Mouse (Mus musculus): ENCODE results near the gene Hnrnpul2.
"Not testable (repeated sequence)": the region's sequence is repeated elsewhere in the genome, so short reads cannot be mapped to it uniquely, and the experiment has no call there.

Gene Hnrnpul2

DNA sequence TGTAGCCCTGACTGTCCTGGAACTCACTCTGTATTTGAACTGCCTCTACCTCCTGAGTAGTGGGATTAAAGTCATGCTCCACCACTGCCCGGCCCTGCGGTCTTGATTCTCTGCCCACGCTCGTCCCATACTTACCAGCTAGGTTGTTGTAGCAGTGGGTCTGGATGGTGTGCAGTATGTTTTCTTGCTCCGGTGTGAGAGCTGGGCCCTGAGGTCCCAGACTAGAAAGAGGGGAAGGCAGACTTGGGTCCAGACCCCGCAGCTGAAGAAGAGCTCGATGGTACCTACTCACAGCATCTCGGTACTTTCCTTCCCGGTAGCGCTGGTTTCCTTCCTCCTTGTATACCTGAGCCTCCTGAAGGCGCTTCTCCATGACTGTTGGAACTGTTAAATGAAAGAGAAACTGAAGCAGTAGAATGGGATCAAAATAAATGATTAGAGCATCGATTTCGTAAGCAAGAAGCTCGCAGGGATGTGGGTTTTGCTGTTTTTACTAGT is 1.5 kb upstream of the Hnrnpul2 start:
- in situ Hi-C loops (cut with MboI), result no loop called here

DNA sequence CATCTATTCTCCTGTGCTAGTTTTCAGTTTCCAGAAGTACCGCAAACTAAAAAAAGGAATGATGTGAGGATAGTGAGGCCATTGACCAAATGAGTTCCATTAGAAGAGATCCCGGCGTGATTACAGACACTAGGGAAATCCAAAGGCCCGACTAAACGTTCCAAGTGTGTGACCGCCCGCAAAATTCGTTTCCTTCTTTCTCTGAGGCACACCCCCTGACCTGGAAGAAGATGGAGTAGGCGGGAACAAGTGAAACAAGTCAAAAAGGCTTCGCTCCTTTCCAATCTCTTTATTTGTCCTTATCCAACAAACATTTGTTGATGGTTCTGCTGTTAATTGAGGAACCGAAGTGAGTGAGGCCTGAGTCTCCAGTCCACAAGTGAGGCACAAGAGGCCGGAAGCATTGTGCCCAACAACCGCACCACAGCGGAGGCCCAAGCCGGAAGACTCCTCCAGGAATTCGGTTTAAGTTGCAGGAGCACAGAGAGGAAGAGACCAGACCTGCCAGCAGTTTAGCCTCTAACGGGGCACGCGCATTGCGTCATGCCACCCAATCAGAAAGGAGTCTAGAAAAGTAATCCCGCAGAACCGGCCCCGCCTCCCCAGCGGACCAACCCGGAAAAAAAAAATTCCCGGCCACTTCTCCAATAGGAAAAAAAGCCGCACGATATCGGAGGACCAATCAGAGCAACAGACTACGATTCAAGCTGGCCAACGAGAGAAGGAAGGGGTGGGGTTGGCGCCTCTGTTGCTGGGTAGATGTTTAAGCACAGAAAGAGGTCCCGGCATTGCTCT is 812 bp upstream of the Hnrnpul2 start, which contains the start of gene Ttc9c:
Gene Ttc9c, minus strand, starts transcription at position 533 of the 795 bp plus-strand sequence.
- in situ Hi-C loops (cut with MboI), result no loop called here

DNA sequence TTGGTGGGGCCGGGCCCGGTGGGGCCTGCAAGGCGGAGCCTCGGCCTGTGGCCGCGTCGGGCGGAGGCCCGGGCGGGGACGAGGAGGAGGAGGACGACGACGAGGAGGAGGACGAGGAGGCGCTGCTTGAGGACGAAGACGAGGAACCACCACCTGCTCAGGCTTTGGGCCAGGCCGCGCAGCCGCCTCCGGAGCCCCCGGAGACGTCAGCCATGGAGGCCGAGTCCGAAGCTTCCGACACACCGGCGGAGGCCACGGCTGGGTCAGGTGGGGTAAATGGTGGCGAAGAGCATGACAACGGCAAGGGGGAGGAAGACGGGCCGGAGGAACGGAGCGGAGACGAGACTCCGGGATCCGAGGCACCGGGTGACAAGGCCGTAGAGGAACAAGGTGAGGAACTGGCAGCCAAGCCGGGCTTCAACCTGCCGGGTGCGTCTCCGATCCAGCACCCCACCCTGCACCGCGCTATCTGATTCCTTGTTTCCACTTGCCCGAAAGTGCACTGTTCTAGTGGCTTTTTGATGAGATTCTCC is 680 bp downstream of the Hnrnpul2 start:
- in situ Hi-C loops (cut with MboI), result no loop called here

DNA sequence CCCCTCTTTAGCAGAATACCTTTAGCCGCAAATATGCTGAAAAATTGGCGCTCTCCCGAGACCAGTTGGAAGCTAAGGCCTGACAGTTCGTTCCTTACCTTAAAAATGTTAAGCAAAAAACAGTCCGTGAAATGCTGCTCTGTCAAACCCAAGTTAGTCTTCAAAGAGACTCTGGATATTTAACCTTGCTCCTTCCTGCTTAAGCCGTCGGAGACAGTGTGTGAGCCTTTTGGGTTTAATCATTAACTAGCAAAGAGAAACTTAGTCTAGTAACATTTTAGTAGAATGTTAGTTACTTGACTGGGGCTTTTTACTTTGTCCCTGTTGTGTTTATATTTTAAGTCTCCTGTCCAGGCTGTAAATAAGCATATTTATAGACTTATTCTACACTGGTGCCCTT is 1.3 kb downstream of the Hnrnpul2 start:
- in situ Hi-C loops (cut with MboI), result no loop called here

DNA sequence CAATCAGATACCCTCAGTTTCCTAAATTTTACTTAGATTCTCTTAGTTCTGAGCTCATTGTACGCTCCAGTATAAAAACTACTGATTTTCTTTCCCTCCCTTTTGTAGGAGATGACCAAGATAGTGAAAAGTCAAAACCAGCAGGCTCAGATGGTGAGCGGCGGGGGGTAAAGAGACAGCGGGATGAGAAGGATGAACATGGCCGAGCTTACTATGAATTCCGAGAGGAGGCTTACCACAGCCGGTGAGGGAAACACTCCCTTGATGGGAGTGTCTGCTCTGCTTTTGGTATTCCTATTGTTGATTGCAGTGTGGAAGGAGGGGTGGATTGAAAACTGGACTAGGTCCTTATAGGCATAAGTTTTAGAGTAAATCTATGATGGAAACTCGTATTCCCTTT is 2.9 kb downstream of the Hnrnpul2 start:
- in situ Hi-C loops (cut with MboI), result no loop called here

DNA sequence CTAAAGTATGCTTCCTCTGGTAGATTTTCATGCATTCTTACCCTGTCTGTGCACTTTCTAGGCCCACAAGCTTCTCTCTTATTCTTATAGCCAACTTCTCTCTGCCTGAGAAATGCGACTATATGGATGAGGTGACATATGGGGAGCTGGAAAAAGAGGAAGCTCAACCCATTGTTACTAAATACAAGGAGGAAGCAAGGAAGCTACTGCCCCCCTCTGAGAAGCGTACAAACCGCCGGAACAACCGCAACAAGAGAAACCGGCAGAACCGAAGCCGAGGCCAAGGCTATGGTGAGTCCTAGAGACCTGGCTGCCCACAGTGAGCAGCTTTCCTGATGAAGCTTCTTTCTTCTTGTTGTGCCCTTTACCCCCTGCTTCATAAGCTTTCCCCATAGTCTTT is 9.8 kb downstream of the Hnrnpul2 start, which contains the start of gene AC129217.1:
Gene AC129217.1, plus strand, starts transcription at position 114 of the 400 bp plus-strand sequence.
- in situ Hi-C loops (cut with MboI), result no loop called here

DNA sequence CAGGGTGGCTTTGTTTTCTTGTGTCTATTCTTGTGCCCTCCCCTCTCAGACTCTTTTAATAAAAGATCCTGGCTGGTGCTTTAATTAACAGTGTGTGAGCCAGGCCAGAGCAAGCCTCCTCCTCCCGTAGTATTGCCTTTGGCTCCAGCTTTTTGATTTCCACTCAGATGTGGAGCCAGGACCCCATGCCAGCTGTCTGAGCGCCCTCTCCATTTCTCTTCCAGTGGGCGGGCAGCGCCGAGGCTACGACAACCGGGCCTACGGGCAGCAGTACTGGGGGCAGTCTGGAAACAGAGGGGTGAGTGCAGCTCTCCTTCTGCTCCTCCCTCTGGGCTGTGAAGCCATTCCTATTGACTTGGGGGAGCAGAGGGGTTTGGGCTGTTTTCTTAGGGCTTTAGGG is 10.9 kb downstream of the Hnrnpul2 start:
- in situ Hi-C loops (cut with MboI), result no loop called here

DNA sequence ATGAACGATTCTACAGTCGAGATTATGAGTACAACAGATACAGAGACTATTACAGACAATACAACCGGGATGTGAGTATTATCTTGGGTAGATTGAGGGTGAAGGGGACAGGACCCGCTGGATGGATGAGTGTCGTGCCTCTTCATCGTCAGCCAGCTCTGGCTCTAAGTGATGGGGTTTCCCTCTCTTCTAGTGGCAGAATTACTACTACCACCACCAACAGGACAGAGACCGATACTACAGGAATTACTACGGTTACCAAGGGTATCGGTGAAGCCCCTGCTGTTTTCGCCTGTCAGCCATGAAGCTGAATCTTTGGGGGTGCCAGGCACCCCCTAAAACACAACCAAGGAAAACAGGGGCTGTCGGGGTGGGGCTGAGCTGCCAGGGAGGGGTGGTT is 11.5 kb downstream of the Hnrnpul2 start:
- in situ Hi-C loops (cut with MboI), result no loop called here

DNA sequence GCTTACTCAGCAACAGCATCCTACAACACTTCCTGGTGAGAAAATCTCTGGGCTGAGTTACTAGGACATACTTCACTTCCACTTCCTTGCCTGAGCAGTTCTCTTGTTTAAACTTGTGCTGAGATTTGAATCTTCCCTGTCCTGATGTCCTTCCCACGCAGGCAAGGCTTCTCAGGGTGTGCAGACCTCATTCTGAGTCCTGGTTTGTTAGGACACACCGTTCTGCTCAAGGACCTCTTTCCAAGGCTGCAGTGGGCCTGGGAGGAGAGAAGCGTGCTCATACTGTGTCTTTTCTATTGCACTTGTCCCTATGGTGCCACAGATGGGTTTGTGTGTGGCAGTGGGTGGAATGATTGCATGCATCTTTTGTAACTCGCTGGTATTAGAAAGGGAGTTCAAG is 13.2 kb downstream of the Hnrnpul2 start:
- in situ Hi-C loops (cut with MboI), result no loop called here

DNA sequence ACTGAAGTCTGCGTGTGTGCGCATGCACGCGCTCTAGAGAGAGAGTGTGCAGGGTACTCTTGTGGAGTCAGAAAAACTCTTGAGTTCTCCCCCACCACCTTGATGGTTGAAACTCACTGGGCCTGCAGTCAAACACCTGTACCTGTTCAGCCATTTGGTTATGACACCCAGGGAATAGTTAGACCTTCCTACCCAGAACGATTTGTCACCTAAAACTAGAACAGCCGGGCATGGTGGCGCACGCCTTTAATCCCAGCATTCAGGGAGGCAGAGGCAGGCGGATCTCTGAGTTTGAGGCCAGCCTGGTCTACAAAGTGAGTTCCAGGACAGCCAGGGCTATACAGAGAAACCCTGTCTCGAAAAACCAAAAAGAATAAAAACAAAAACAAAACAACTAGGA is 16.5 kb downstream of the Hnrnpul2 start:
- in situ Hi-C loops (cut with MboI), result not testable (repeated sequence)

DNA sequence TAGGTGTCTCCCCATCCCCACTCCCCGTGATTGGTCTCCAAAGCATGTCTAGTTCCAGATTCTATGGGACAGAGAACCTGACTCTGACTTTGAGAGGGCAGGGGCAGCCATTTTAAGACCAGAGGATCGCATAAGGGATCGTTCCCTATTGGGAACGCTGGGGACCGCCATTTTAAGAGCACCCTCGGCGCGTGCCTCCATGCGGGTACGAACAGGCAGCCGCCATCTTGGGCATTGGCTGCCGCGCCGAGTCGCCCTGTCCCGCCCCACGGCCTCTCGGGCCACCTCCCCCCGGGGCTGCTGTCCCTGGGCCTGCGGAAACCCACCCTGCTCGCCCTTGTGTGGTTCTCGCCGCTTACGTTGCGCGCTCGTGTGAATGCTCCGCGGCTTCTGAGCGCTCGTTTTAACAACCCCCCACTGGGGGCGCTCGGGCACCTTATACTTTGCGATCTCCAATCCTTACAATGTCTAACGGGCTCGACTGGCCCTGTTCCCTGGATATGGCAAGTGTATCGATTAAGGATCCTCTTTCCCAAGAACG is 17.5 kb downstream of the Hnrnpul2 start, which contains the start of gene Bscl2:
Gene Bscl2, plus strand, starts transcription at position 217 of the 541 bp plus-strand sequence.
- in situ Hi-C loops (cut with MboI), result no loop called here

DNA sequence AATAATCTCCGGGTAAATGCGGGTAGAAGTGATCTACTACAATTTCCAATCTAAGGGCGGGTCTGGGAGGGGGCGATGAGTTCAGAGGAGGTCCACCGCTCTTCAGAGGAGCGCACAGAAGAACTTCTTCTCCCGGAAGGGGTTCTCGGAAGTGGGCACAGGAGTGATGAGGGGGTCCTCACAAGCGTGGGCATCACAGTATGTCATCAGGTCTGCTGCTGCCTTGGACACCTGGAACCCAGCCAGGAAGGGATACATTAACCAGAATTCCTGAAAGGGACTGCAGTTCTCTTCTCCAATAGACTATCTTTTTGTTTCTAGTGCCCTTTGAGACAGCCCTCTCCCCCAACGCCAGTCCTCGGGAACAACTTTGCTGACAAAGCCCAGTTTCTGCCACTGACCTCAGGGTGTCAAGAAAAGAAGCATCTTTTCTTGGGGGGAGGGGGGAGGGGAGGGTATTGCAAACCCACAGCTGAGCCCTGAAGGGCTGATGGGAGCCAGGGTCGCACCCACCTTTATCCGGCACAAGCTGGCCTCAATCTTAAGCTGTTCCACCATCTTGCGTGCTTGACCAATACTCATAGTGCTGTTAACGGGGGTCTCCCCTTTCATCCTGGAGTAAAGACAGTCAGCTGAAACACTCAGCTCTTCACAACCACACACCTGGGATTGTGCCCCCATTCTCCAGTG is 18.4 kb downstream of the Hnrnpul2 start:
- in situ Hi-C loops (cut with MboI), result no loop called here

DNA sequence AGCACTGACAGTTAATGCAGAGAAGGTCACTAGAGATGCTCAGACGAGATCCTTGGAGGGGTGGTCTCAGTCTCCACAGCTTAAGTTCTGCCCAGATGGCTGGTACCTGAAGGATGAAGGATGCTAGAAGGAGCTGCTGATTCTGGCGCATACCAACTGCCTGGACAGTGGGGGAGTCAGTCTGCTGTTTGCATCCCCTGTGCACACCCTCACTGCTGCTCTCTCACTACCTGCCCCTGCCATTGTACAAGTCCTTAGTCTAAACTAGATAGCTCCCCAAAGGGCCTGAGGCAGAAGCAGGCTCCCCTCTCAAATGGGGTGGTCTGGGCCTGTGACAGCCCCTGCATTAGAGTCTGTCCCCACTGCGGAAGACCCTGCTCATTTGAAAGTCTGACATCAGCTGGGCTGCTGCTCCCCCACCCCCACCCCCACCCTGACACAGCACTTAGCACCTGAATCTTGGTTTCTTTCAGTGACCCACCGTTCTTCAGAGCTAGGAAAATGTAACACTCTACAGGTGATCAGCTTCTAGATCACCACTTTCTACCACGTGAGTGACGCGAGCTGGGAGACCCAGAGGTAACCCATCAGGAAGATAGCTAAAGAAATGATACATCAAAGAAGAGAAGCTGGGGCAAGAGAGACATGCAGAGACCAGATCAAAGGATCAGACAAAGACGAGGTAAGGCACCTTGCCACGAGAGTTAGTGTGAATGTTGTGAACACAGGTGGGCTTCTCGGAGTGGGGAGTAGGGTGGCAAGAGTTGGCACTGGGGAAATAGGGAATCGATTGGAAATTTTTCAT is 19.5 kb downstream of the Hnrnpul2 start, which contains the start of gene Gng3:
Gene Gng3, minus strand, starts transcription at position 92 of the 805 bp plus-strand sequence.
- in situ Hi-C loops (cut with MboI), result no loop called here

DNA sequence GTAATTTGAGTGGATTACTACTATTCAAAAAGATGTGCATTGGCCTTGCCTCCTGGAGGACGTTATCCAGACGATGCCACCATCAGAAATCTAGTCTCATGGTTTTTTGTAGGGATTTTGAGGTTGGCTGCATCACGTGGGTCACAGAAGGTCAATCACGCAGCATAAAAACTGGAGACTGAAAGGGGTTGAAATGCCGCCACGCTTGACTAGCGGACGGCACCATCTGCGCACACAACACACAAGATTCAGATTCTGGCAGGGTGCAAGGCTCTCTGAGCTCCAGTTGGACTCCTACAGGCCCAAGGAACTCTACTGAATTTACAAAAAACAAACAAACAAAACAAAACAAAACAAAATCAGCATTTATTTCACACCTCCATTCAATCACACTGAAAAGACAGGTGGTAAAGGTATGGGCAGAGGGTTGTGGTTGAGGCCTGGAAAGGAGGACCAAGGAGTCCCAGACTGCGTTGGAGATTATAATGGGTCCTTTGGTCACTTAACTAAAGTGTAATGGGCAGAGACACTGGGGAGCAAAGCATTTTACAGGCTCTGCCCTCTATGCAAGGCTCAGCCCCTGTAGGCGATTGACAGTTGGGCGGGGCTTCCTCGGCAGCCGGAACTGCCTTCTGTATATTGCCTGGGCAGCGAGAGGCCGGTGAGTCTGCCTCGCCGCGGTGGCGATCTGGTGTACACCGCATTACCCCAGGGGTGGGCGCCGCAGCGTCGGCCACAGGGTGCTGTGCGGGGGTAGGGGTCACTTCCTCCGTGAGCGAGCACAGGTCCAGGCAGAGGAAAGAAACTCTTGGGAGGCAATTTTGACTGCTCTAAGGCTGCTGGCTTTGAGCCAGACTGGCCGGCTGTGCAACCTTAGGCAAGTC is 20.3 kb downstream of the Hnrnpul2 start:
- in situ Hi-C loops (cut with MboI), result no loop called here

DNA sequence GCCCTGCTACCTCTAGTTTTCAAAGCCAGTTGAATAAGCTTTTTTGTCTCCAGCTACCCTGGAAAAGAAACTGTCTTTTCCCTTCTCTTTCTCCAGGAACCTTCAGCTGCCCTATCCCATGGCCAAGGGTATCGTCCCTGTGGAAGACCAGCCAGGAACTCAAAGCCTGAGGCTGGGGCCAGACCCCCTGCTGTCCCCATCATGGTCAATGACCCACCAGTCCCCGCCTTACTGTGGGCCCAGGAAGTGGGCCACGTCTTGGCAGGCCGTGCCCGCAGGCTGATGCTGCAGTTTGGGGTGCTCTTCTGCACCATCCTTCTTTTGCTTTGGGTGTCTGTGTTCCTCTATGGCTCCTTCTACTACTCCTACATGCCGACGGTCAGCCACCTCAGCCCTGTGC is 21.2 kb downstream of the Hnrnpul2 start:
- in situ Hi-C loops (cut with MboI), result no loop called here

DNA sequence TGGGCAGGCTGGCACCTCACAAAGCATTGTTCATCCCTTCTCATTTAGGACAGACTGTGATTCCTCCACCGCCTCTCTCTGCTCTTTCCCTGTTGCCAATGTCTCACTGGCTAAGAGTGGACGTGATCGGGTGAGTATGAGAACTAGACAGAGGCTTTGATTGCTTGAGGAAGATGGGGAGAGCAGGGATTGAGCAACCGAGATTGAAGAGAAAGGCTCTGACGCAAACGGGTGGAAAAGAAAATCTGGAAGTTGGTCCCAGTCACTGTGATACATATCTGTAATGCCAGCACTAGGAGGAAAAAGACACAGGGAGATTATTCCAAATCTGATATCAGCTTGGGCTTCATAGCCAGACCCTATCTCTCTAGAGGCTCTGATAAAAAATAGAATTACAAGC is 23.2 kb downstream of the Hnrnpul2 start:
- in situ Hi-C loops (cut with MboI), result no loop called here

DNA sequence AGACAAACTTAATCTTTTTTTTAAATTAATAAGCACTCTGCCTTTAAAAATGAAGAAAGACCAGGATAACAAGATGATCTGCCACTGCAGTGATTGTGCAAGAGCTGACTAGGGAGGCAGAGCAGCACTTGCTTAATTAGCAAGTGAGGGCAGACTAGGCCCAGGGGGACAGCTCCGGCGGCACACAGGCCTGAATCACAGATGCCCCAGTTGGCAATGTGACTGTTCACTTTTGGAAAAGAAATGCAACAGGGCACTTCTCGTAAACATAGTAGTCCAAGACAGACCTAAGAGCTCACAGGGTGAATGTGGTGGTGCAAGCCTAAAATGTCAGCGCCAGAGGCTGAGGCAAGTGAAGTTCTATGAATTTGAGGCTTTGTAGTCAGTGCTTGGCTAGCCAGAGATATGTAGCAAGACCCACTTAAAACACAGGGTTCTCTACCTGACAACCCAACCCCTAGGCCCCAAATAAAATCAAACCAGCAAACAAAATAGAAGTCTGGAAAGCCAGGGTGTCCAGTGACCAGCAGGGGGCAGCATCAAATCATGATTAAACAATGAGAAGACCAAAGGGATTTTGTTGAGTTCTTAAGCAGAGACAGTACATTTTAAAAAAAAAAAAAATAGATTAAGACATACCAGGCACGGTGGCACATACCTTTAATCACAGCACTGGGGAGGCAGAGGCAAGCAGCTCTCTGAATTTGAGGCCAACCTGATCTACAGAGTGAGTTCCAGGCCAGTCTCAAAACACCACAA is 24.7 kb downstream of the Hnrnpul2 start:
- in situ Hi-C loops (cut with MboI), result no loop called here

DNA sequence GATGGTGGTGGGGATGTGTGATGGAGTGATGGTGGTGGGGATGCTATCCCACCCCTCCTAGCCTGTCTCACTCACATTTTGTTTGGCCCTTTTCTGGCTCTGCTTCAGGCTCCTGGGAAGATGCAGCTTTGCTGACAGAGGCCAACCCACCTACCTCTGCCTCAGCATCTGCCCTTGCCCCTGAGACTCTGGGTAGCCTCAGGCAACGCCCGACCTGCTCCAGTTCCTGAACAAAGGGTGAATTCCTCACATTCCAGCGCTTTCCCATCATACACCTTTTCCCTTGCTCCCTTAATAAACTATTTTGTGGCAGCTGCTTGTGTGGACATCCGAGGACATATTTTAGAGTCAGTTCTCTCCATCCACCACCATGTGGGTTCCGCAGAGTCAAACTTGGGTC is 28.5 kb downstream of the Hnrnpul2 start:
- in situ Hi-C loops (cut with MboI), result no loop called here

DNA sequence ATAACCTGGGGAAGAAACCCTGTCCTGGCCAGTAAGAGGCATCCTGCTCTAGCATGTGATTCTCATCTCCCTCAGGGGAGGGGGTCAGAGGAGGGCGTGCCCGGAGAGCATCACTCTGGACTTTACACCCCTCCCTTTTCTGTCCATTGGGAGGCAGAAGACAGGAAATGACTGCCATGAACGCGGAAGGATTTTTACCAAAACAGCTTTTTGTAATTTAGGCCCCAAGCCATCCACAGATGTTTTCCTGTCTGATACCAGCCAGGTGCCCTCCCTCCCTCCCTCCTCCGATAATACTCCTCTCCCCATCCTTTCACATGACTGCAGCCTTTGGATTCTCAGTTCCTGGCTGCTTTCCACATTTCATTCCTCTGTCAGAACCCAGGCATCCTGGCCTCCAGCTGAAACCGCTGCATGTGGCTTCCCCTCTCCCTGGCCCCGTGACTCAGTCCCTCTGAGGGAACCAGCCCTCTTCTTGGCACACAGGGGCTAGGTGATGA is 30.6 kb downstream of the Hnrnpul2 start, which contains the start of gene Lrrn4cl:
Gene Lrrn4cl, plus strand, starts transcription at position 367 of the 500 bp plus-strand sequence.
- in situ Hi-C loops (cut with MboI), result loop anchor here (5.0 kb wide), 1 partner anchor 262 kb away; no protein-coding TSS in a partner anchor

Measured in mature B cell (primary cell).